Mouse (Mus musculus) monocyte, adult 5-6 weeks (primary cell): ENCODE results near the gene Cep95. TPM values are rescaled to one million over a fixed set of nuclear protein-coding genes. Genes with fewer than 3 reads are reported as not detected.
A peak's percentile ranks its signal among the peaks of the same experiment; 100 is the strongest.
"Not testable (repeated sequence)": the region's sequence is repeated elsewhere in the genome, so short reads cannot be mapped to it uniquely, and the experiment has no call there.

Experiments used
- ATAC-seq: fragments of 153-309, 156-312 bp; replicated peaks from 2 replicates; pipeline ENCODE4 v1.8.0; 2017; ENCODE audit warnings: mild to moderate bottlenecking; ENCODE audit not compliant: low TSS enrichment, insufficient number of reproducible peaks, severe bottlenecking, poor library complexity, low FRiP score
- total RNA-seq: library from RNA; stranded (forward); fragments of 200-1000, 200-491, 200-594 nt; gene quantifications from 3 replicates; pipeline ENCODE4 v1.2.3, GENCODE M21; 2017

The Cep95 gene
- total RNA-seq, 1 experiment from 2014 or later: 22.2 TPM

- ATAC-seq: peak; percentile 45; the same call in 1 of the 2 replicates
Measured at GRCm38 (mm10) chr11:106770195-106770974, 18.7 kb upstream of the Cep95 start.

GRCm38 (mm10) chr11:106773061-106773460 is 16.0 kb upstream of the Cep95 start:
- ATAC-seq: no peak

- no peak for ATAC-seq
Measured at GRCm38 (mm10) chr11:106776960-106777359, 12.1 kb upstream of the Cep95 start.

GRCm38 (mm10) chr11:106777395-106777794 is 11.7 kb upstream of the Cep95 start:
- no peak for ATAC-seq

- ATAC-seq: no peak
Measured at GRCm38 (mm10) chr11:106778132-106778531, 10.9 kb upstream of the Cep95 start.

- peak; percentile 20 for ATAC-seq
Measured at GRCm38 (mm10) chr11:106778589-106779387, 10.3 kb upstream of the Cep95 start.

GRCm38 (mm10) chr11:106779388-106780088 is 9.5 kb upstream of the Cep95 start, which contains the start of gene Polg2:
Gene Polg2, minus strand, starts transcription at chr11:106779537.
- ATAC-seq: peak; percentile 85

GRCm38 (mm10) chr11:106780089-106780425 is 9.0 kb upstream of the Cep95 start:
- no peak; the same call in 1 of the 2 replicates for ATAC-seq

- ATAC-seq: no peak
Measured at GRCm38 (mm10) chr11:106780590-106781220, 8.3 kb upstream of the Cep95 start.

- ATAC-seq: not testable (repeated sequence)
Measured at GRCm38 (mm10) chr11:106782271-106782670, 6.8 kb upstream of the Cep95 start.

- ATAC-seq: no peak
Measured at GRCm38 (mm10) chr11:106782841-106783764, 5.9 kb upstream of the Cep95 start.

- ATAC-seq: no peak
Measured at GRCm38 (mm10) chr11:106784476-106784875, 4.6 kb upstream of the Cep95 start.

GRCm38 (mm10) chr11:106785043-106785442 is 4.0 kb upstream of the Cep95 start:
- ATAC-seq: no peak

GRCm38 (mm10) chr11:106787131-106788025 is 1.7 kb upstream of the Cep95 start:
- ATAC-seq: peak; percentile 32

GRCm38 (mm10) chr11:106788026-106788774 is 852 bp upstream of the Cep95 start:
- ATAC-seq: peak; percentile 64

GRCm38 (mm10) chr11:106789649-106790048 is 597 bp downstream of the Cep95 start:
- ATAC-seq: no peak
